Mouse (Mus musculus) midbrain, embryonic 10.5 days (tissue): ENCODE measurements around the gene Clec2l. TPM values are rescaled to one million over a fixed set of nuclear protein-coding genes. Genes with fewer than 3 reads are reported as not detected.

Source experiments
- DNase-seq: peaks from one replicate; pipeline ENCODE4 v3.0.0-alpha.2; 2017; ENCODE audit warnings: low spot score
- H3K27ac ChIP-seq: fragments of 300-500 bp; sonication (generic); replicated peaks from 2 replicates; pipeline ENCODE4 v1.5.1; 2016; ENCODE audit warnings: mild to moderate bottlenecking
- H3K27me3 ChIP-seq: fragments of 300-500 bp; sonication (generic); 2 replicates; pipeline ENCODE4 v1.6.1; 2016; ENCODE audit warnings: low read depth, mild to moderate bottlenecking; ENCODE audit not compliant: poor library complexity, severe bottlenecking
- H3K36me3 ChIP-seq: fragments of 300-500 bp; sonication (generic); 2 replicates; pipeline ENCODE4 v1.6.1; 2016; ENCODE audit warnings: mild to moderate bottlenecking, moderate library complexity
- H3K4me1 ChIP-seq: fragments of 300-500 bp; sonication (generic); 2 replicates; pipeline ENCODE4 v1.6.1; 2016
- H3K4me3 ChIP-seq: fragments of 300-500 bp; sonication (generic); 2 replicates; pipeline ENCODE4 v1.5.1; 2016; ENCODE audit warnings: mild to moderate bottlenecking, moderate library complexity
- H3K9me3 ChIP-seq: fragments of 300-500 bp; sonication (generic); replicated peaks from 2 replicates; pipeline ENCODE4 v1.6.1; 2016; ENCODE audit warnings: mild to moderate bottlenecking
- WGBS: fragments of 180-500 bp; shearing (Covaris S2); methylation state at CpG from one replicate; pipeline ENCODE4 v1.1.7; 2016; 5-methylcytosine and 5-hydroxymethylcytosine counted together
- polyA plus RNA-seq: library from polyadenylated mRNA; unstranded; fragments of >200 nt; fragmentation: Nextera tagmentation; extraction: Ambion mirVana; gene quantifications from 2 replicates; pipeline ENCODE4 v1.2.1, GENCODE M21; 2016

Gene Clec2l
- polyA plus RNA-seq = 1.1 and 1.3 TPM in 2 replicates

DNA sequence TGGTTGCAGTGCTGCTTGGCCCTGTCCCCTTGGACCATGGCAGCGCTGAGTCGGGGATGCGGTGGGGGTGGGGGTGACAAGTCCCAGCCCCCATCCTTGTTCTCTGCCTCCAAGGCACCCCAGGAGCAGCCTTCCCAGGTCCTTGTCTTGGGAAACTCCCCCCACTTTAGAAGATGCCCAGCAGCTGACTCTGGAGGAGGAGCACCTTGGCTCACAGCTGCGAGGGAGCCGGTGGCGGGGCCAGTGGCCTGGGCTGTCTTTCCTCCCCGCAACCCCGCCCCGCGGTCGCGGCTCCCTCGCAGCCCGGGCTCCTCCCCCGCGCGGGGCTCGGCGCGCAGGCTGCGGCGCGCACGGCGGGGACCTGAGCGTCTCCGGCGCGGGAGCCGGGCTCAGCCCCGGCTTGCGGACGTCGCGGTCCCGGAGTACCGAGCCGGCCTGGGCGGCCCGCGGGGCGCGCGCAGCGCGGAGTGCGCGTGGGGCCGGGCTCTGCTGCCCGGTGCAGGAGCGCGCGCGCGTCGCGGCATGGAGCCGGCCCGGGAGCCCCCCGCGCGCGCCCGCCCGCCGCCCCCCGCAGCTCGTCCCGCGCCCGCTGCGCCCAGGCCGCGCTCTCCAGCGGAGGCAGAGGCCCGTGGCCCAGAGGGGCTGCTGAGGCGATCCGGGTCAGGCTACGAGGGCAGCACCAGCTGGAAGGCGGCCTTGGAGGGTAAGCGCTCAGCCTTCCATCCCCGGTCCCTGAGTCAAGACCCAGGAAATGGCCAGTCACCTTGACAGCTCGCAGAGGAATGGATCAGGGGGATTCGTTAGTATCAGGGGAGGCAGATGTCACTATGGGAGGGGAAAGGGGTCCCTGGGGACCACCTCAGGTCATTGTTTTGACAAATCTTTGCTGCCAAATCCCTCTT is at the start of gene Clec2l:
Gene Clec2l, plus strand, starts transcription at position 356 of the 902 bp plus-strand sequence.
- under 1% methylated on average over 84 of the region's 84 CpGs for WGBS
- peaks cover 92% of the 10 kb centered on the region for H3K27me3 ChIP-seq
- no peaks in the 10 kb centered on the region for H3K36me3 ChIP-seq
- DNase-seq = peak; percentile 56
- peaks cover 39% of the 10 kb centered on the region for H3K4me1 ChIP-seq
- peak within 1 kb of the TSS; percentile 77 for H3K27ac ChIP-seq
- H3K4me3 ChIP-seq = peak within 1 kb of the TSS; percentile 70
- no peaks in the 10 kb centered on the region for H3K9me3 ChIP-seq

DNA sequence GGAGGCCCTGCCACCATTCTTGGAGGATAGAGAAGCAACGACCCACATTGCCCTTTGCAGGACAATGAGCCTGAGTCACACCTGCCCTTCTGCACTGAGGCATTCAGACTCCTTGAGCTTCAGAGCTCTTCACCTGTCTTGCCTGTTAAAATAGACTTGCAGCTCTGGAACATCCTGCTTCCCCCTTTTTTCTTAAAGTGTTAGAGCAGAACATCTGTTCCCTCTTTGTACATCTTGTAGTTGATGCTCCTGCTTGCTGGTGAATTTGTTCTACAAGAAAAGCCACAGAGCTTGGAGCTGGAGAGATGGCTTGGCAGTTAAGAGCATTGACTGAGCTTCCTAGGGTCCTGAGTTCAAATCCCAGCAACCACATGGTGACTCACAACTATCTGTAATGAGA is 40.5 kb upstream of the Clec2l start:
- H3K4me1 ChIP-seq = no peaks in the 10 kb centered on the region
- no peak for DNase-seq
- H3K27ac ChIP-seq = no peak overlapping the region
- 84% methylated on average over 1 of the region's 1 CpGs for WGBS
- H3K36me3 ChIP-seq = peaks cover 61% of the 10 kb centered on the region
- H3K27me3 ChIP-seq = no peaks in the 10 kb centered on the region
- no peak overlapping the region for H3K4me3 ChIP-seq
- H3K9me3 ChIP-seq = peaks cover 8% of the 10 kb centered on the region

DNA sequence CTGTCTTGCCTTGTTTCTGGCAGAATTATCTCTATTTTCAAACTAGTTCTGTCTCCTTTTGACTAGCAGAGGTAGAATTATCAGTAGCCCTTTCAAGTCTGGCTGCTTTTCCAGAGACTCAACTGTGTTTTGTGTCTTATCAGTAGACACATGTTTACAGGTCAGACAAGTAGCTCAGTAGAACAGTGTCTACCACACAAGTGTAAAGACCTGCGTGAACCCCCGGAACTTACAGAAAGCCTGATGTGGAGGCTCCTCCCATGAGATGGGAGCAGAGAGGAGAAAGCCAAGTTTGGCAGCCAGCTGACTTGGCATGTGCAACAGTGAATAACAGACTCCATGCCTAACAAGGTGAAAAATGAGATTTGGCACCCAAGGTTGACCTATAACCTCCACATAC is 39.4 kb upstream of the Clec2l start:
- Histone ChIP-seq H3K36me3 (peaks cover 57% of the 10 kb centered on the region), H3K4me1 (no peaks in the 10 kb centered on the region)

DNA sequence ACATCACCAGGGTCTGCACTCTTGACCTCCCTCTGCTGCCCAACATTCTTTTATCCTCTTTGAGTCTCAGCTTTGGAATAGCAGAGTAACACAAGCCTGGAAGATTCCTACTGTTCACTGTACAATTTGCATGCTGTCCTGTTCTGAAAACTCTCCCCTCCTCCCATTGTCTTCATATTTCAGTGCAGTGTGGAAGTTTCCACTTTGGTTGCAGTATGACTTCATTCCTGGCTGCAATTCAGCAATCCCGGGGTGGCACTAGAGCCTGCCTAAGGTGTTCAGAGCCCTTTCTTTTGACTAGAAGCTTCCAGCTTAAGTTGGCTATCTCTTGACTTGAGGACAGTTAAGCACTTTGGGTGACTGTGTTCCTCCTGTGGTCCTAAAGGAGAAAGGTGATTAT is 38.4 kb upstream of the Clec2l start:
- Histone ChIP-seq H3K9me3 (no peaks in the 10 kb centered on the region), H3K27me3 (no peaks in the 10 kb centered on the region), H3K36me3 (peaks cover 47% of the 10 kb centered on the region), H3K27ac (no peak overlapping the region), H3K4me1 (no peaks in the 10 kb centered on the region), H3K4me3 (no peak overlapping the region)
- WGBS = 93% methylated on average over 1 of the region's 1 CpGs
- no peak for DNase-seq

More for the DNA sequence above, 39.4 kb upstream of the Clec2l start:
- H3K27ac ChIP-seq = no peak overlapping the region
- H3K9me3 ChIP-seq = no peaks in the 10 kb centered on the region; the same call in 1 of the 2 replicates
- no peak for DNase-seq
- 89% methylated on average over 2 of the region's 2 CpGs for WGBS
- no peak overlapping the region for H3K4me3 ChIP-seq
- no peaks in the 10 kb centered on the region for H3K27me3 ChIP-seq

DNA sequence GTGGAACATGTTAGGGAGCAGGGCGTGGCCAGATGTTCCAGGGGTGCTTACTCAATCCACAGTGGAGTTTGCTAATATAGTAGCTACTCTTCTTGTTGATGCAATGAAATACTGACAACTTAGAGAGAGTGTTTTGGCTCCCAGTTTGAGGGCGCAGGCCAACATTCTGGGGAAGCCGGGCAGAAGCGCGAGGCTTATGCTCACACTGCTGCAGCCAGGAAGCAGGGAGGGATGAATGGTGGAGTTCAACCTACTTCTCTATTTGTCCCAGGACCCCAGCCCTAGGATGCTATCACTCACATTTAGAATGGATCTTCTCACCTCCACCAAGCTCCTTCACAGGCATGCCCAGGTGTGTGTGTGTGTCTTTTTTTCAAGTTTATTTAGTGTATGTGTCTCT is 36.8 kb upstream of the Clec2l start:
- no peak overlapping the region for H3K27ac ChIP-seq
- no peaks in the 10 kb centered on the region for H3K9me3 ChIP-seq
- WGBS = 94% methylated on average over 5 of the region's 5 CpGs
- H3K27me3 ChIP-seq = no peaks in the 10 kb centered on the region
- DNase-seq = no peak
- H3K4me3 ChIP-seq = no peak overlapping the region
- peaks cover 31% of the 10 kb centered on the region for H3K36me3 ChIP-seq
- no peaks in the 10 kb centered on the region for H3K4me1 ChIP-seq

DNA sequence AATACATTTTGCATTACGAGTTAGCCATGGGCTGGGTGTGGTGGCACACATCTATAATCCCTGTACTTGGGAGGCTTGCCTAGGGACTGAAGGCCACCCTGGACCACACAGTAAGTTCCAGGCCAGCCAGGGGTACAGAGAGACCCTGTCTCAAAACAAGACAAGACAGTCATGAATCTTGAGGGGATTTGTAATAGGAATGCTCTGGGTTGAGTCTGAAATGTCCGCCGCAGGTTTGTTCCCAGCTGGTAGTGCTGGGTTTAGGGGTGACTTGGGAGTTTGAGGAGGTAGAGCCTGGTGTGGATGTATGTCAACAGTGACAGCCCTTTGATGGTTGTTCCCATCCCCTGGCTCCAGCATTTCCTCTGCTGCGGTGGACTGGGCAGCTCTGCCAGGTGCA is 35.8 kb upstream of the Clec2l start:
- no peak for DNase-seq
- H3K4me3 ChIP-seq = no peak overlapping the region

DNA sequence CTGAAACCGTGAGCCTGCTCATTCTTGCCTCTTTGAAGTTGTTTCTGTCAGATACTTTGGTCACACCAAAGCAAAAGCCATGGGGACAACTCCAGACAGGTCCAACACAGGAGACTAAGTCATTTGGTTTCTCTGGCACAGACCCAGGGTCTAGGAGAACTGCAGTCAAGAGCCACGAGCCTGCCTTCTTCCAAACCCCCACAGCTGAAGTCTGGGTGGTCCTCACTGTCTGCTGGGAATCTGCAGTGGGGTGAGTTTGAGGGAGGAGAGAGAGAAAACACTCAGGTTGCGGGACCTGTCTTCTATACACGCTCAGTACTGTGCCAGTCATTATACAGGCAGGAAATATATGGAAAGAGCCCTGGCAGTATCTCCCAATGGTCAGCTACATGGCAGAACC is 35.4 kb upstream of the Clec2l start:
- Histone ChIP-seq H3K36me3 (peaks cover 23% of the 10 kb centered on the region), H3K4me1 (no peaks in the 10 kb centered on the region), H3K27me3 (peaks cover 4% of the 10 kb centered on the region; the same call in 1 of the 2 replicates), H3K27ac (no peak overlapping the region), H3K9me3 (no peaks in the 10 kb centered on the region), H3K4me3 (no peak overlapping the region)
- WGBS = 89% methylated on average over 4 of the region's 4 CpGs
- peak; percentile 5 for DNase-seq

More for the DNA sequence above, 35.8 kb upstream of the Clec2l start:
- H3K4me1 ChIP-seq = no peaks in the 10 kb centered on the region
- peaks cover 27% of the 10 kb centered on the region for H3K36me3 ChIP-seq
- WGBS = 95% methylated on average over 4 of the region's 4 CpGs
- H3K27me3 ChIP-seq = 0 out of 2 replicates have a peak, but pooled peaks cover under 1% of the 10 kb centered on the region
- H3K9me3 ChIP-seq = no peaks in the 10 kb centered on the region
- no peak overlapping the region for H3K27ac ChIP-seq

- peak; percentile 6 for DNase-seq
- Histone ChIP-seq H3K27me3 (peaks cover 24% of the 10 kb centered on the region), H3K4me3 (no peak overlapping the region), H3K9me3 (no peaks in the 10 kb centered on the region), H3K27ac (no peak overlapping the region), H3K36me3 (peaks cover 13% of the 10 kb centered on the region), H3K4me1 (no peaks in the 10 kb centered on the region)
- 96% methylated on average over 1 of the region's 1 CpGs for WGBS
Observed at GRCm38 (mm10) chr6:38629556-38629955, 33.3 kb upstream of the Clec2l start.

DNA sequence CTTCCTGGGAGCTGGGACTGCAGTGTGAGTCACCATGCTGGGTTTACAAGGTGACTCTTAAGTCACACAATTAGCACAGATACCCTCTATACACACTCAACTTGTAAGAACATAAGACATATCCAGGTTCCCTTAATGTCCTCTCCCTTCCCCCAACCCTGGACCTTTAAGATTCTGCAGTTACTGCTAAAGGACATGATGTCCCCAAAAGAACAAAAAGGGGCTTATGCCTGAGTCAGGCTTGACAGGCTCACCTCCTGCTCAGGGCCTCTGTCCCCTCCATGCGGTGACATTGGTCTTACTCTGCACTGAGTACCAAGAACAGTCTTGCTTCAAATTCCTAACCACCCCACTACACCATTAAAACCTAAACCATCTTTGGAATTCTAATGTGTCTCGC is 30.0 kb upstream of the Clec2l start:
- Histone ChIP-seq H3K4me1 (peaks cover 19% of the 10 kb centered on the region), H3K9me3 (no peaks in the 10 kb centered on the region), H3K27ac (no peak overlapping the region), H3K36me3 (0 out of 2 replicates have a peak, but pooled peaks cover 5% of the 10 kb centered on the region), H3K4me3 (no peak overlapping the region), H3K27me3 (peaks cover 57% of the 10 kb centered on the region)
- DNase-seq = no peak
- 89% methylated on average over 2 of the region's 2 CpGs for WGBS

DNA sequence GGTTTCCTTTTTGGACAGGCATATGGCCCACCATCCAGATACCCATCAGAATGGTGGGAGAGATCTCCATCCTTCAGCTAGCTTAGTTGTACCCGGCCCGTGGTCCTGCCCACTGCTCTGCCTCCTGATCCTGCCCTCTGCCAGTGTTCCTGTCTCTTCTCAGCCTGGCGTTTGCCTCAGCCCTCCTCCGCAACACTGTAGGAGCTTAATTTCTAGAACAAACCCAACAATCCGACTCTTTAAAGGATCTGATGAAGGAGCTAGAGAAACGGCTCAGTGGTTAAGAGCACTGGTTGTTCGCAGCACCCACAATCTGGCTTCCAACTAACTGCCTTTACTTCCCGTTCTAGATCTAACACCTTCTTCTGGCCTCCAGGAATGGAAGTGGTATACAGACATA is 28.4 kb upstream of the Clec2l start:
- 81% methylated on average over 8 of the region's 8 CpGs for WGBS
- H3K27me3 ChIP-seq = peaks cover 72% of the 10 kb centered on the region

GRCm38 (mm10) chr6:38635941-38636851 is 26.7 kb upstream of the Clec2l start:
- WGBS = 2% methylated on average over 69 of the region's 72 CpGs
- H3K9me3 ChIP-seq = no peaks in the 10 kb centered on the region
- DNase-seq = peak; percentile 62
- 0 out of 2 replicates have a peak, but pooled peaks cover 3% of the 10 kb centered on the region for H3K36me3 ChIP-seq
- H3K4me3 ChIP-seq = peak overlapping the region; percentile 69
- H3K27ac ChIP-seq = peak overlapping the region; percentile 25
- peaks cover 90% of the 10 kb centered on the region for H3K27me3 ChIP-seq
- H3K4me1 ChIP-seq = peaks cover 19% of the 10 kb centered on the region

More for the DNA sequence above, 28.4 kb upstream of the Clec2l start:
- Histone ChIP-seq H3K4me1 (peaks cover 19% of the 10 kb centered on the region), H3K4me3 (no peak overlapping the region), H3K36me3 (0 out of 2 replicates have a peak, but pooled peaks cover 3% of the 10 kb centered on the region), H3K9me3 (no peaks in the 10 kb centered on the region), H3K27ac (no peak overlapping the region)
- no peak for DNase-seq

DNA sequence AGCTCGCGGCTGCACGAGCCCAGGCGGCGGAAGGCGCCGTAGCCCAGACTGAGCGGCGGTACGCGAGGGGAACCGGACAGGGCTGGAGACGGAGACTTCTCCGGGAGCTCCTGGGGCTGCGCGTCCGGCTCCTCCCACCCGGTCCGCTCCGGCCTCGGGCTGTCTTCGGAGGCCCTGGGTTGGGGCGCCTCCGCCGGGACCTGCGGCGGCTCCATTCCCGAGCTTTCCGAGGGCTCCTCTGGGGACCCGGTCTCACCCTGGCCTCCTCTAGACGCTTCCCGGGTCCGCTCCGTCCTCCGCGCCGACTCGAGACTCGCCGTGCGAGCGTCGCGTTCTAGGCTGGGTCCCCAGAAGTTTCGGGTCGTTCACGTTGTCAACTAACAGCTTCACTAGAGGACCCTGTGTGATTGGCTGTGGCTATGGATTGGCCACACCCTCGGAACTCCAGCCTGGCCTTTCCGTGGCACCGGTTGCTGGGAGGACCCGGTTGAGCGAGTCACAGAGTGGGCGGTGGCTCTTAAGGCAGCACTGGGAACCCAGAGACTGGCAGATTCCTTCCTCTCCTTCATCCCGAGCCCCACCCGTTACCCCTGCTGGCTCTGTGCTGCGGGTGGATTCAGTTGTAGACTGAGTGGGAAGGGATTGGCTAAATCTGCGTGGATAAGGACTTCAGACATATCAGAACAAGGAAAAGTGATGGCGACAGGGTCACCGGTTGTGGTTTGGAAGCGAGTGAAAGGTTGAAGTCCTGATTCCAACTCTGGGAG is 25.8 kb upstream of the Clec2l start, which contains the start of gene Klrg2:
Gene Klrg2, minus strand, starts transcription at position 391 of the 767 bp plus-strand sequence.
- 2% methylated on average over 60 of the region's 60 CpGs for WGBS
- H3K27me3 ChIP-seq = peaks cover 98% of the 10 kb centered on the region

More for the DNA sequence above, 25.8 kb upstream of the Clec2l start, which contains the start of gene Klrg2:
- Histone ChIP-seq H3K9me3 (no peaks in the 10 kb centered on the region), H3K4me3 (peak within 1 kb of the TSS; percentile 69), H3K36me3 (0 out of 2 replicates have a peak, but pooled peaks cover 3% of the 10 kb centered on the region), H3K27ac (peak within 1 kb of the TSS; percentile 25), H3K4me1 (peaks cover 19% of the 10 kb centered on the region)
- DNase-seq = peak; percentile 68
